Mouse (Mus musculus) thymus, adult 2 months (tissue): ENCODE measurements around the gene Hoxc9. TPM values are rescaled to one million over a fixed set of nuclear protein-coding genes. Genes with fewer than 3 reads are reported as not detected.

Source experiments
- DNase-seq: peaks from one replicate; pipeline ENCODE4 v3.0.0; 2021
- H3K27ac ChIP-seq: fragments of 200-500 bp; 2 replicates; pipeline ENCODE4 v1.5.1; 2012; ENCODE audit warnings: low read length, control low read depth; ENCODE audit not compliant: control insufficient read depth, insufficient read depth
- H3K27me3 ChIP-seq: fragments of 200-500 bp; 2 replicates; pipeline ENCODE4 v1.6.1; 2012; ENCODE audit warnings: mild to moderate bottlenecking, low read length, moderate library complexity, mixed read lengths; ENCODE audit not compliant: control insufficient read depth, insufficient read depth
- H3K36me3 ChIP-seq: fragments of 200-500 bp; 2 replicates; pipeline ENCODE4 v1.6.1; 2012; ENCODE audit warnings: mild to moderate bottlenecking, low read length, moderate library complexity; ENCODE audit not compliant: control insufficient read depth, insufficient read depth
- H3K4me1 ChIP-seq: fragments of 200-500 bp; replicated peaks from 2 replicates; pipeline ENCODE4 v1.6.1; 2012; ENCODE audit warnings: low read length; ENCODE audit not compliant: control insufficient read depth, insufficient read depth
- H3K4me3 ChIP-seq: fragments of 200-500 bp; 2 replicates; pipeline ENCODE4 v1.5.1; 2012; ENCODE audit warnings: mild to moderate bottlenecking, low read length, control low read depth, moderate library complexity; ENCODE audit not compliant: control insufficient read depth, insufficient read depth
- CTCF ChIP-seq: fragments of 200-500 bp; IDR thresholded peaks from 2 replicates; pipeline ENCODE4 v1.5.1; 2012; ENCODE audit warnings: mild to moderate bottlenecking, control low read depth, low read length, moderate library complexity, borderline replicate concordance; ENCODE audit not compliant: control insufficient read depth, poor library complexity, insufficient read depth; ENCODE audit errors: extremely low read depth
- POLR2A ChIP-seq: fragments of 200-500 bp; IDR thresholded peaks from 2 replicates; pipeline ENCODE4 v1.6.1; 2012; ENCODE audit warnings: mild to moderate bottlenecking, low read length, control low read depth, moderate library complexity; ENCODE audit not compliant: control insufficient read depth, poor library complexity, insufficient read depth; ENCODE audit errors: extremely low read depth
- WGBS: fragments of 180-500 bp; shearing (Covaris S2); methylation state at CpG from one replicate; pipeline ENCODE4 v1.1.7; 2018; 5-methylcytosine and 5-hydroxymethylcytosine counted together
- polyA plus RNA-seq: library from polyadenylated mRNA; depleted of rRNA; stranded (reverse); fragments of >200 nt; gene quantifications from 2 replicates; pipeline ENCODE4 v1.2.3, GENCODE M21; 2012

Hoxc9 gene
- polyA plus RNA-seq, 1 experiment, result 0.05 TPM

DNA sequence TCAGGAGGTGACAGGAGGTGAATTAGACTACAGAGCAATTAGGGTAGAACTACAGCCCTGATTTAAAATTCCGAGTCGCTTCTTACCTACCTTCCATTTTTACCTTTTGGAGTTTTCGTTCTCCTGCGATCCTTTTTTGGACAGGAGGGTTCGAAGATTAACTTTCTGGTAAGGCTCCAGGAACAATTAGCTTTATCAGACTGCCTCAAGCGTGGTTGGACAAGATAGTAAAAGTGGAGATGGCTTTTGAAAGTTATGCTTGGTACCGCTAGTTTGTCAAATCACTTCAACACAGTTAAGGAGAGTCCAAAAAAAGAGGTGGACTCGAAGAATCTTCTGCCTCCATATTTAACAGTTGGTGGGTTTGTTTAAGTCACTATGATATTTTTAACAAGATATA is 45.3 kb downstream of the Hoxc9 start:
- TF ChIP-seq CTCF, result no peak
- TF ChIP-seq POLR2A, result no peak
- WGBS, result 19% methylated on average over 8 of the region's 8 CpGs
- no peak for DNase-seq
- Histone ChIP-seq H3K27ac (no peak overlapping the region), H3K27me3 (peaks cover 16% of the 10 kb centered on the region), H3K4me3 (no peak overlapping the region), H3K36me3 (no peaks in the 10 kb centered on the region), H3K4me1 (no peaks in the 10 kb centered on the region)

DNA sequence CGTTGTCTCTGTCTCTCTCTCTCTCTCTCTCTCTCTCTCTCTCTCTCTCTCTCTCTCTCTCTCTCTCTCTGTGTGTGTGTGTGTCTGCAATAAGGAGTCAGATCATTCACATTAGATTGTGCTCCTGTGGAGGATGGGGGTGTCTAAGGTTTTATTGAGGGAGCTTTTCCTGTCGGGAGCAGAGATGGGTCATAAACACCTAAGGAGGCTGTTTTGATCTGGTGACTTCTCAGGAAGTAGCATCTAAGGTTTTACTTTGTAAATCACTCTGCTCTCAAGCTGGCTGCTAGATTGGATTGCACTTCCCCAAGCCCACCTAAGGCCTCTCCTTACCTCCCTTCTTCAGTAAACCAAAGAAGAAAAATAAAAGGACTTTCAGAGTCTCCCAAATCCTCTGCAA is 47.9 kb downstream of the Hoxc9 start:
- Histone ChIP-seq H3K4me1 (no peaks in the 10 kb centered on the region), H3K36me3 (no peaks in the 10 kb centered on the region), H3K4me3 (no peak overlapping the region), H3K27ac (no peak overlapping the region), H3K27me3 (peaks cover 12% of the 10 kb centered on the region)
- no peak for TF ChIP-seq CTCF
- TF ChIP-seq POLR2A, result no peak
- 7% methylated on average over 2 of the region's 2 CpGs for WGBS
- no peak for DNase-seq

DNA sequence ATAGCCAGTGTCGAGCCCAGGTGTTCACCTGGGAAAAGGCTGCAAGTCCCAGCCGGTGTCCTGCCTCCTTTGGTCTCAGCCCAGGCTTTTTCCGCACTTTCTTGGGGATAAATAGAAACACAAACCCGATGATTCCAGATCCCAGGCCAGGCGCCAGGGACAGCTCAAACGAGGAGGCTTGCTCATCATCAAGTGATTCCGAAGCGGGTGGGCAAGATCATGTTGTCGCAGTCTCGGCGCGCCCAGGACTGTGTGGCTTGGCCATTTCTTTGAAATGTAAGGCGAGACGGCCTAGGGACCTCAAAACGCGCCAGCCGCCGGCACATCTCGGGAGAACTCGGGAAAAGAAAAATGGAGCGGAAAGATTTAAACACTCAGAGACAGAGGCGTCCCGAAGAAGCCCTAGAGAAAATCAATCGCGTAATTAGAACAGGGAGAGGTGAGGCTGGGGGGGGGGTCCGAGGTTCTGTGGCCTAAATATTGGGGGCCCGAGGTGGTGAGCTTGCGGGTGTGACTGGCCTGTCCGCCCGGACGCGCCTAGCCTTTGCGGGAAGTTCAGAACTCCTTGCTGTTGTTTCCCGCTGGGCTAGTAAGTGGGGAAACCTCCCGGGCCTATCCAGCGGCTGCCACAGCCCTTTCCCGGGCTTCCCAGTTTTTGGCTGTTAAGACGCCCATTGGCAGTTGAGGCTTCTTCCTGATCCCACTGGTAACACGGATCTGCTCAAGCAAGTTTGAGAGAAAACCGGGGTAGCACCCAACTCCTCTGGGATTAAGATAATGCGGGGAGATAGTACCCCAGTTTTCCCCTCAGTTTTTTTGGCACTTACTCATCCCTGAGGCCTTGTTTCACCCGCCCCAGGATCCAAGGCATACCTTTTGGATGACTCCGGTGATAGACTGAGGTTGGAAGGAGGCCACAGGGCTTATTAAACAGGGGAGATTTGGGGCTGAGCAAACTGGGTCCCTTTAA is 51.3 kb downstream of the Hoxc9 start:
- DNase-seq, result no peak
- Histone ChIP-seq H3K4me1 (no peaks in the 10 kb centered on the region), H3K27ac (no peak overlapping the region), H3K4me3 (no peak overlapping the region), H3K36me3 (no peaks in the 10 kb centered on the region), H3K27me3 (peaks cover 8% of the 10 kb centered on the region)
- TF ChIP-seq POLR2A (no peak), CTCF (no peak)
- 15% methylated on average over 43 of the region's 43 CpGs for WGBS

DNA sequence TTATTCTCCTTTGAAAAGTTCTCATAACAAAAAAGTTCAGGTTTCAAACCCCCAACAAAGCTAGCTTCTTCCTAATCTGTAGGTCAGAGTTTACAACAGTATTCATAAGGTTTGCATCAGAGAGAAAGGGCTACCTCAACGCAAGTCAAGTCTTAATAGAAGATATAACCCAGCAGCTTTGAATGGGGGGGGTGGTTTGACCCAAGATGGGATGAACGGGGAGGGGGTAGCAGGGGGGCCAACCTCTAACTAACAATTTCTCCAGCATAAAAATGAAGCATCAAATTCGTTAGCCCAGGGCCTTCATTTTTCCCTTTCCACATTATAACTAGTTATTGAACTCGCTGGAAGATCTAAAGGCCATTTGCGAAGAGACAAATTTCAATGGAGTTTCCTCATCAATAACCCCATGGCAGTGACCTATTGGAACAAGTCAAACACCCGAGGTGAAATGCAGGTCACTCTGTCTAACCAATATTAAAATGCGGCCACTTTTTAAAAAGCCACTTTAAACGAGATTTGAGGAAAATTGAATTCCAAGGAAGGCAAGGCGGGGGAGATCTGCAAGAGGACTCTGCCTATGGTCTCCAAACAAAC is 52.8 kb downstream of the Hoxc9 start:
- WGBS, result 61% methylated on average over 9 of the region's 9 CpGs
- TF ChIP-seq POLR2A (no peak), CTCF (no peak)
- no peaks in the 10 kb centered on the region for H3K4me1 ChIP-seq
- no peak overlapping the region for H3K4me3 ChIP-seq
- H3K36me3 ChIP-seq, result no peaks in the 10 kb centered on the region
- no peak for DNase-seq
- H3K27ac ChIP-seq, result no peak overlapping the region
- peaks cover 17% of the 10 kb centered on the region for H3K27me3 ChIP-seq

DNA sequence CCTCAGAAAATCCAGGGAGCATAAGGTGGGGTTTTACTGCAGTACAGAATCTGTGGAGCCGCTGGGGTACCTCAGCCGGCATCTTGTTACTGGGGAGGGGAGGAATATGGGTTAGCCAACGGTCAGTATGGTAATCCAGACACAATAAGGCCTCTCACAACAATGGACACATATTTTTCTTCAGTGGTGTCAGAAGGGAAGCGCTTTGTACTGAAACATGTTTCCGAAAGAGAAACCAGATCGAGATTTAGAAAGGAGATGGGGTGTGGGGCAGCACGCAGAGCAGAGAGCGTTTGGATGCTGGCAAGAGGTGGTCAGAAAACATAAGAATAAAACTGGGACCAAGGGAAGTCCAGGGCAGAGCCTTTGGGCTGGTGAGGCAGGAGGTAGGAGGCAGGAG is 53.9 kb downstream of the Hoxc9 start:
- no peak overlapping the region for H3K4me3 ChIP-seq
- H3K36me3 ChIP-seq, result no peaks in the 10 kb centered on the region
- H3K27ac ChIP-seq, result no peak overlapping the region
- TF ChIP-seq CTCF, result no peak
- TF ChIP-seq POLR2A, result no peak
- DNase-seq, result no peak
- H3K4me1 ChIP-seq, result no peaks in the 10 kb centered on the region
- 12% methylated on average over 8 of the region's 8 CpGs for WGBS
- peaks cover 26% of the 10 kb centered on the region for H3K27me3 ChIP-seq

DNA sequence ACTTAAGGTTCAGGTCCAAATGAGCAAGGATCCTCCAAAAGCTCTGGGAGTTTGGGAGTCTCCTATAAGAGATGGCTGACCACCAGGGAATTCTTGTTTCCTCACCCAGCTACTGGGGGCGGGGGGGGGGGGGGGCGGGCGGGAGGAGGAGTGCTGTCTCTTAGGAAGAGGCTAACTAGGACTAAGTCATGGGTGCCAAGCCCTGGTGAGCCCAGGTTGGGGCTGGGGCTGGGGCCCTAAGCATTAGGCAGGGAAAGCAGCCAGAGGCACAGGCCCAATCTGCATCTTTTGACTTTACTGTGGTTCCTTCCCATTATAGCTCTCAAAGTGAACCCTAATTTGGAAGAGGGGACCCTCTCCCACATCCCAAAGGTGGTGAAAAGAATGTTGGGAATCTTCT is 55.9 kb downstream of the Hoxc9 start:
- WGBS, result 7% methylated on average over 3 of the region's 3 CpGs
- Histone ChIP-seq H3K27me3 (peaks cover 35% of the 10 kb centered on the region), H3K4me1 (no peaks in the 10 kb centered on the region), H3K4me3 (no peak overlapping the region), H3K27ac (no peak overlapping the region), H3K36me3 (no peaks in the 10 kb centered on the region)
- no peak for DNase-seq
- TF ChIP-seq CTCF, result no peak
- TF ChIP-seq POLR2A, result no peak
